Mouse (Mus musculus) testis, adult 2 months (tissue): ENCODE results near the gene Acp2. TPM values are rescaled to one million over a fixed set of nuclear protein-coding genes. Genes with fewer than 3 reads are reported as not detected.

ENCODE experiments used
- H3K27ac ChIP-seq: fragments of 200-500 bp; 2 replicates; pipeline ENCODE4 v1.5.1; 2012; ENCODE audit warnings: low read depth, low read length; ENCODE audit not compliant: control insufficient read depth, insufficient read depth
- H3K27me3 ChIP-seq: fragments of 200-500 bp; 2 replicates; pipeline ENCODE4 v1.6.1; 2012; ENCODE audit warnings: mild to moderate bottlenecking, low read length, moderate library complexity; ENCODE audit not compliant: control insufficient read depth, insufficient read depth
- H3K36me3 ChIP-seq: fragments of 200-500 bp; 2 replicates; pipeline ENCODE4 v1.6.1; 2012; ENCODE audit warnings: mild to moderate bottlenecking, low read length; ENCODE audit not compliant: control insufficient read depth, insufficient read depth
- H3K4me1 ChIP-seq: fragments of 200-500 bp; 2 replicates; pipeline ENCODE4 v1.6.1; 2012; ENCODE audit warnings: low read length; ENCODE audit not compliant: control insufficient read depth, insufficient read depth
- H3K4me3 ChIP-seq: fragments of 200-500 bp; 2 replicates; pipeline ENCODE4 v1.5.1; 2012; ENCODE audit warnings: low read depth, mild to moderate bottlenecking, low read length, moderate library complexity, mixed read lengths; ENCODE audit not compliant: control insufficient read depth
- CTCF ChIP-seq: fragments of 200-500 bp; IDR thresholded peaks from 2 replicates; pipeline ENCODE4 v1.5.1; 2012; ENCODE audit warnings: low read depth, mild to moderate bottlenecking, inconsistent platforms, low read length, moderate library complexity; ENCODE audit not compliant: control insufficient read depth, insufficient read depth, insufficient replicate concordance
- POLR2A ChIP-seq: fragments of 200-500 bp; IDR thresholded peaks from 2 replicates; pipeline ENCODE4 v1.6.1; 2012; ENCODE audit warnings: low read depth, mild to moderate bottlenecking, inconsistent platforms, low read length, moderate library complexity; ENCODE audit not compliant: control insufficient read depth
- polyA plus RNA-seq: library from polyadenylated mRNA; depleted of rRNA; stranded (reverse); fragments of >200 nt; gene quantifications from 2 replicates; pipeline ENCODE4 v1.2.3, GENCODE M21; 2012

Acp2 gene
- polyA plus RNA-seq, 1 experiment, result 11.9 TPM

GRCm38 (mm10) chr2:91182016-91182404, 20.7 kb upstream of the Acp2 start:
- Histone ChIP-seq H3K27me3 (no peaks in the 10 kb centered on the region), H3K27ac (0 out of 2 replicates have a peak overlapping the region, but pooled peaks have one; percentile 13), H3K4me3 (peak overlapping the region; percentile 88), H3K36me3 (no peaks in the 10 kb centered on the region), H3K4me1 (peaks cover 14% of the 10 kb centered on the region)
- no peak for TF ChIP-seq POLR2A
- TF ChIP-seq CTCF, result no peak

GRCm38 (mm10) chr2:91182405-91183147, 20.1 kb upstream of the Acp2 start:
- Histone ChIP-seq H3K4me3 (peak overlapping the region; percentile 88), H3K27ac (peak overlapping the region; percentile 92), H3K4me1 (peaks cover 14% of the 10 kb centered on the region), H3K27me3 (no peaks in the 10 kb centered on the region), H3K36me3 (no peaks in the 10 kb centered on the region)
- no peak for TF ChIP-seq CTCF
- TF ChIP-seq POLR2A, result no peak

- TF ChIP-seq POLR2A (no peak; the same call in 1 of the 2 replicates), CTCF (no peak)
- Histone ChIP-seq H3K27ac (peak overlapping the region; percentile 92), H3K36me3 (no peaks in the 10 kb centered on the region), H3K27me3 (no peaks in the 10 kb centered on the region), H3K4me3 (peak overlapping the region; percentile 88), H3K4me1 (peaks cover 14% of the 10 kb centered on the region)
These were observed 19.6 kb upstream of the Acp2 start for GRCm38 (mm10) chr2:91183148-91183513.

GRCm38 (mm10) chr2:91183711-91184405, 18.8 kb upstream of the Acp2 start, which contains the start of gene Madd:
Gene Madd (minus strand): TSS chr2:91183837.
- peak within 1 kb of the TSS; percentile 92 for H3K27ac ChIP-seq
- H3K36me3 ChIP-seq, result no peaks in the 10 kb centered on the region
- peak within 1 kb of the TSS; percentile 88 for H3K4me3 ChIP-seq
- no peaks in the 10 kb centered on the region for H3K27me3 ChIP-seq
- peaks cover 14% of the 10 kb centered on the region for H3K4me1 ChIP-seq
- TF ChIP-seq POLR2A (no peak), CTCF (no peak)

GRCm38 (mm10) chr2:91186208-91186607, 16.5 kb upstream of the Acp2 start:
- Histone ChIP-seq H3K4me1 (peaks cover 16% of the 10 kb centered on the region), H3K27ac (no peak overlapping the region), H3K4me3 (no peak overlapping the region), H3K36me3 (no peaks in the 10 kb centered on the region), H3K27me3 (no peaks in the 10 kb centered on the region)
- TF ChIP-seq CTCF (no peak), POLR2A (no peak)

GRCm38 (mm10) chr2:91187431-91187830, 15.3 kb upstream of the Acp2 start:
- H3K4me3 ChIP-seq, result no peak overlapping the region
- TF ChIP-seq POLR2A (no peak), CTCF (no peak)
- no peaks in the 10 kb centered on the region for H3K27me3 ChIP-seq
- H3K27ac ChIP-seq, result no peak overlapping the region
- H3K36me3 ChIP-seq, result no peaks in the 10 kb centered on the region
- H3K4me1 ChIP-seq, result peaks cover 11% of the 10 kb centered on the region

GRCm38 (mm10) chr2:91190501-91190900, 12.2 kb upstream of the Acp2 start:
- no peaks in the 10 kb centered on the region for H3K36me3 ChIP-seq
- H3K27me3 ChIP-seq, result no peaks in the 10 kb centered on the region
- H3K27ac ChIP-seq, result no peak overlapping the region
- TF ChIP-seq POLR2A (no peak), CTCF (no peak)
- peaks cover 14% of the 10 kb centered on the region for H3K4me1 ChIP-seq
- no peak overlapping the region for H3K4me3 ChIP-seq
